Mouse (Mus musculus) midbrain, embryonic 12.5 days (tissue): ENCODE data around the gene Rgs14. TPM values are rescaled to one million over a fixed set of nuclear protein-coding genes. Genes with fewer than 3 reads are reported as not detected.

Experiments used
- ATAC-seq: fragments of 200-750 bp; cut with Nextera tagmentation; 2 replicates; pipeline ENCODE4 v1.8.0; 2017; ENCODE audit warnings: low read depth, moderate TSS enrichment, moderate library complexity; ENCODE audit not compliant: low FRiP score
- H3K27ac ChIP-seq: fragments of 300-500 bp; sonication (generic); replicated peaks from 2 replicates; pipeline ENCODE4 v1.5.1; 2016; ENCODE audit warnings: mild to moderate bottlenecking
- H3K27me3 ChIP-seq: fragments of 300-500 bp; sonication (generic); 2 replicates; pipeline ENCODE4 v1.6.1; 2016; ENCODE audit warnings: mild to moderate bottlenecking
- H3K36me3 ChIP-seq: fragments of 300-500 bp; sonication (generic); 2 replicates; pipeline ENCODE4 v1.6.1; 2016
- H3K4me1 ChIP-seq: fragments of 300-500 bp; sonication (generic); 2 replicates; pipeline ENCODE4 v1.6.1; 2016
- H3K4me2 ChIP-seq: fragments of 300-500 bp; sonication (generic); replicated peaks from 2 replicates; pipeline ENCODE4 v1.6.1; 2016; ENCODE audit warnings: mild to moderate bottlenecking, moderate library complexity
- H3K4me3 ChIP-seq: fragments of 300-500 bp; sonication (generic); 2 replicates; pipeline ENCODE4 v1.5.1; 2016; ENCODE audit warnings: mild to moderate bottlenecking
- H3K9ac ChIP-seq: fragments of 300-500 bp; sonication (generic); replicated peaks from 2 replicates; pipeline ENCODE4 v1.6.1; 2016; ENCODE audit warnings: mild to moderate bottlenecking, moderate library complexity
- H3K9me3 ChIP-seq: fragments of 300-500 bp; sonication (generic); 2 replicates; pipeline ENCODE4 v1.6.1; 2016; ENCODE audit warnings: mild to moderate bottlenecking
- WGBS: fragments of 180-500 bp; shearing (Covaris S2); methylation state at CpG from one replicate; pipeline ENCODE4 v1.1.7; 2016; 5-methylcytosine and 5-hydroxymethylcytosine counted together
- polyA plus RNA-seq: library from polyadenylated mRNA; unstranded; fragments of >200 nt; fragmentation: Nextera tagmentation; extraction: Ambion mirVana; gene quantifications from 2 replicates; pipeline ENCODE4 v1.2.1, GENCODE M21; 2016

Rgs14 gene
- polyA plus RNA-seq, 1 experiment from 2014 or later: 0.47 TPM

DNA sequence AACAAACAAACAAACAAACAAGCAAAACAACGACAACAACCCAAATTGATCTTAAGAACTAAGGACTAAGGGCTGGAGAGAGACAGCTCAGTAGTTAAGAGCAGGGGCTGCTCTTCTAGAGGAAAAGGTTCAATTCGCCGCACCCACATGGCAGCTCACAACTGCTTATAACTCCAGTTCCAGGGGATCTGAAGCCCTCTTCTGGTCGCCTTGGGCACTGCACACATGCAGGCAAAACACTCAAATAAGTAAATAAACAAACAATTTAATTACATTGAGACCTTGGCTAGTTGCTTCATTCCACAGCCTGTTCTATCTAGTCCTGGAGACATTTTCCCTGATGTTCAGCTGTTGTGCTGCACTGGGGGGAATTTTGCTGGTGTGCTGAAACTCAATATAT is 23.4 kb downstream of the Rgs14 start:
- no peak overlapping the region for H3K27ac ChIP-seq
- H3K9me3 ChIP-seq: peaks cover 3% of the 10 kb centered on the region; the same call in 1 of the 2 replicates
- WGBS: 72% methylated on average over 4 of the region's 4 CpGs
- no peak for ATAC-seq
- H3K27me3 ChIP-seq: peaks cover 2% of the 10 kb centered on the region; the same call in 1 of the 2 replicates
- H3K36me3 ChIP-seq: no peaks in the 10 kb centered on the region
- no peaks in the 10 kb centered on the region for H3K4me1 ChIP-seq
- H3K9ac ChIP-seq: no peak overlapping the region
- no peak overlapping the region for H3K4me3 ChIP-seq
- H3K4me2 ChIP-seq: no peak overlapping the region

- Histone ChIP-seq H3K27me3 (peaks cover 18% of the 10 kb centered on the region), H3K4me1 (no peaks in the 10 kb centered on the region), H3K9me3 (no peaks in the 10 kb centered on the region), H3K9ac (no peak within 1 kb of the TSS), H3K27ac (no peak within 1 kb of the TSS), H3K36me3 (no peaks in the 10 kb centered on the region), H3K4me3 (no peak within 1 kb of the TSS), H3K4me2 (no peak within 1 kb of the TSS)
- WGBS: 85% methylated on average over 1 of the region's 1 CpGs
- ATAC-seq: no peak
Observed at GRCm38 (mm10) chr13:55398088-55398487, 28.6 kb downstream of the Rgs14 start, which contains the start of gene Slc34a1. Gene Slc34a1 (plus strand): TSS chr13:55398187.

DNA sequence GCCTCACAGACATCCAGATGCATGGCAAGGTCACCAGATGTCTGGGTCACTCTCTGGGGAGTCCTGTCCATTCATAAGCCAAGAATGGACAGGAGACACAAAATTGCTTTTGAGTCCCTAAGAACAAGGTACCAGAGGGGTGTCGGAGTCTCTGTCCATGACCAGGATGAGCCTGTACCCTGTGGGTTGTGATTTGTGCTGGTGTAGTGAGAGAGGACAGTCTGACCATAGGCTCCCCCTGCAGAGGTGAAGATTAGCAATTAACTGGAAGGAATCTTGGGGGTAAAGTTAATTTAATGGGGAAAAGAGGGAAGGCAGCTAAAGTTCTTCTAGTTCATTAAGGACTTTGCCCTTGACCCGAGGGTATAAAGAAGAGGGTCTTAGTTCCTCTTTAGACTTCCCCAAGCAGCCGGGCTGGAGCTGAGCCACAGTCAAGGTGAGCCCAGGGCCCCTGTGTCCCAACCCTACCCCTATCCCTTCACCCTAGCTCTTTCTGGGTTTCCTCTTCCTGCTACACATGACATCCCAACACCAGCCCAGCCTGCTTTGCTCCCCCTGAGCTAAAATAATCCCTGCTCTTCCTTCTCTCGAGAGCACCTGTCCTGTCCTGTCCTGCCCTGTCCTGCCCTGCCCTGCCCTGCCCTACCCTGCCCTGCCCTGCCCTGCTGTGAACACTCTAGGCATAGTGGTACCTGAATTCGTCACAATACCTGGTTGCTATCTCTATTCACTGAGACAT is 29.9 kb downstream of the Rgs14 start:
- no peak overlapping the region for H3K4me3 ChIP-seq
- no peaks in the 10 kb centered on the region for H3K9me3 ChIP-seq
- ATAC-seq: no peak
- H3K9ac ChIP-seq: no peak overlapping the region
- 66% methylated on average over 5 of the region's 5 CpGs for WGBS
- H3K27me3 ChIP-seq: peaks cover 21% of the 10 kb centered on the region
- H3K36me3 ChIP-seq: no peaks in the 10 kb centered on the region
- no peak overlapping the region for H3K27ac ChIP-seq
- H3K4me1 ChIP-seq: peaks cover 5% of the 10 kb centered on the region; the same call in 1 of the 2 replicates
- H3K4me2 ChIP-seq: no peak overlapping the region

DNA sequence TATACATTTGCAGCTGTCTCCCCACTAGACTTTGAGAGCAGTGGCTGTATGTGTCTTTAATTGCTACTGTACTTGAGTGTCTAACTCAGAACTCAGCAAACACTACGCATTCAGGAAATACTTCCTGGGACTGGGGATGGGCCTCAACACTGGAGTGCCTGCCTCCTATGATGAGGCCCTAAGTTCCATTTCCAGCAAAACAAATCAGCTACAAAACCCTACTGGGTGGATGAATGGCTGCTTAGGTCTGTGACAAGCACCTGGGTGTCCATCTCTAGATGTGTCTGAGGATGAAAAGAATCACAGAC is 30.5 kb downstream of the Rgs14 start:
- H3K9me3 ChIP-seq: no peaks in the 10 kb centered on the region
- no peaks in the 10 kb centered on the region for H3K36me3 ChIP-seq
- WGBS: 86% methylated on average over 1 of the region's 1 CpGs
- H3K4me2 ChIP-seq: no peak overlapping the region
- H3K27ac ChIP-seq: no peak overlapping the region
- H3K4me1 ChIP-seq: peaks cover 5% of the 10 kb centered on the region; the same call in 1 of the 2 replicates
- ATAC-seq: no peak
- no peak overlapping the region for H3K4me3 ChIP-seq
- no peak overlapping the region for H3K9ac ChIP-seq
- H3K27me3 ChIP-seq: peaks cover 21% of the 10 kb centered on the region

GRCm38 (mm10) chr13:55403266-55403665 is 33.7 kb downstream of the Rgs14 start:
- no peaks in the 10 kb centered on the region for H3K9me3 ChIP-seq
- H3K4me1 ChIP-seq: peaks cover 14% of the 10 kb centered on the region
- no peak overlapping the region for H3K4me3 ChIP-seq
- no peak overlapping the region for H3K4me2 ChIP-seq
- 0 out of 2 replicates have a peak overlapping the region, but pooled peaks have one; percentile 7 for H3K27ac ChIP-seq
- no peak for ATAC-seq
- no peak overlapping the region for H3K9ac ChIP-seq
- 71% methylated on average over 7 of the region's 7 CpGs for WGBS
- peaks cover 27% of the 10 kb centered on the region for H3K27me3 ChIP-seq
- H3K36me3 ChIP-seq: no peaks in the 10 kb centered on the region

DNA sequence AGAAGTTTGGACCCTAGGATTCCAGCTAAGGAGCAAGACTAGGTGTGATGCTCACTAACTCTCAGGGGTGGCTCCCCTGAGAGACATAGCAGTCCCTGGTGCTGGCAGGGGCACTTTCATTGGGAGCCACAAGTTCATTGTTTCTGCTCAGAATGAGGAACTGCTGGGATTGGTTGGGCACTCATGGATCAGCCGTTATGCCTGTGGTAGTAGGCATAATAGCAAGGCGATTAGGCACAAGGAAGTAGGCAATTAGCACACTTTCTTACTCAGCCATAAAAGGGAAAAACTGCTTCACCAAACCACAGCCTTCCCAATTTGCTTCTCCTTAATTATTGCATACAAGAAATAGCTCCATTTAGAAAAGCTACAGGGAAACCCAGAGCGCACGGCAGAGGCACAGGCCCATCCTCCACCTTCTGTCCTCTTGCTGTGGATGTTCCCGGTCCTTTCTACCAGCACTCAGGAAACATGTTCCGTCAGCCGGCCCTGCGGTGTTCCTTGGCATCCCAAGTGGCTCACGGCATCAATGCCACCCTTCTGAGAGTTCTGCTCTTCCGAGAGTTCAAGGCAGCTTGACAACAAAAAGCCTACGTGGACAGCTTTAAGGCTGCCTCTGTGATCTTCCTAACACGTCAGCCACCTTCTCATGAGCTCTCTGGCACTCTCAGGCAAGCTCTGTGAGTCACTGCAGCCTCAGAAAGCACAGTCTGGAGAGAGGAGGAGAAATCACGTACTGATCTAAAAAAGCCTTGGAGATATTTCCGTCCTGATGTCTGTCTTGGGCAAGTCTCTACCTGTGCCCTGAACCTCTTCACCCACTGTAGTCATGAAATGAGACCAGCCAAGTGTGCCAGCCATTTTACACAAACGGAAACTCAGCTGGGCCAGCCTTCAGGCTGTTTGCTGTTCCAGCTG is 34.7 kb downstream of the Rgs14 start:
- WGBS: 77% methylated on average over 15 of the region's 15 CpGs
- no peak for ATAC-seq
- H3K4me1 ChIP-seq: peaks cover 14% of the 10 kb centered on the region

GRCm38 (mm10) chr13:55404853-55405782 is 35.6 kb downstream of the Rgs14 start:
- peaks cover 14% of the 10 kb centered on the region for H3K4me1 ChIP-seq
- H3K4me3 ChIP-seq: no peak overlapping the region
- peak overlapping the region; percentile 56 for H3K27ac ChIP-seq
- peak; percentile 85 for ATAC-seq
- H3K9ac ChIP-seq: no peak overlapping the region; the same call in 1 of the 2 replicates
- H3K9me3 ChIP-seq: no peaks in the 10 kb centered on the region
- H3K36me3 ChIP-seq: no peaks in the 10 kb centered on the region
- WGBS: 19% methylated on average over 11 of the region's 11 CpGs
- H3K4me2 ChIP-seq: peak overlapping the region; percentile 7; the same call in 1 of the 2 replicates
- H3K27me3 ChIP-seq: peaks cover 22% of the 10 kb centered on the region; the same call in 1 of the 2 replicates

More for the DNA sequence above, 34.7 kb downstream of the Rgs14 start:
- Histone ChIP-seq H3K9me3 (no peaks in the 10 kb centered on the region), H3K4me2 (no peak overlapping the region), H3K9ac (no peak overlapping the region), H3K4me3 (no peak overlapping the region), H3K27me3 (peaks cover 22% of the 10 kb centered on the region), H3K36me3 (no peaks in the 10 kb centered on the region), H3K27ac (peak overlapping the region; percentile 7; the same call in 1 of the 2 replicates)

GRCm38 (mm10) chr13:55405783-55406390 is 36.4 kb downstream of the Rgs14 start:
- Histone ChIP-seq H3K27me3 (peaks cover 22% of the 10 kb centered on the region; the same call in 1 of the 2 replicates), H3K27ac (peak overlapping the region; percentile 56), H3K4me2 (peak overlapping the region; percentile 7; the same call in 1 of the 2 replicates), H3K4me3 (no peak overlapping the region), H3K4me1 (peaks cover 14% of the 10 kb centered on the region), H3K9ac (no peak overlapping the region; the same call in 1 of the 2 replicates), H3K36me3 (no peaks in the 10 kb centered on the region), H3K9me3 (no peaks in the 10 kb centered on the region)
- ATAC-seq: peak; percentile 38; the same call in 1 of the 2 replicates
- 53% methylated on average over 13 of the region's 13 CpGs for WGBS

DNA sequence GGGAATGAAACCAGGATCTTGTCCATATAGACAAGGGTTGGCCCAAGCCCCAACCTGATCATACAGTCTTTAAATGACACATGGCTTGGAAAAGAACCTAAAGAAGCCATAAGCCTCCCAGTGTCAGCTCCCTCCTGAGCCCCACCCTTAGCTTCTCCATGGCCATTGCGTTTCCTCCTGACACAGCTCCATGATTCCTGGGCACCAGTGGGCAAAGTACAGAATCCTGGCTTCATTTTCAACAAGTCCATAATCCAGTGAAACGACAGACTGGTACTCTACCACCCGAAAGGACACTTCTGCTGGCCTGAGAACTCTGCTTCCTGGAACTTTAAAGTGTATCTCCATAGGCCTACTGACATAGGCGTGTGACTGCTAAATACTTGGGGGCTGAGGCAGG is 37.8 kb downstream of the Rgs14 start:
- Histone ChIP-seq H3K9me3 (no peaks in the 10 kb centered on the region), H3K4me2 (no peak overlapping the region), H3K4me1 (peaks cover 14% of the 10 kb centered on the region), H3K27ac (no peak overlapping the region), H3K27me3 (peaks cover 20% of the 10 kb centered on the region; the same call in 1 of the 2 replicates), H3K9ac (no peak overlapping the region), H3K4me3 (no peak overlapping the region), H3K36me3 (no peaks in the 10 kb centered on the region)
- no peak for ATAC-seq
- WGBS: 90% methylated on average over 4 of the region's 4 CpGs

- no peak for ATAC-seq
- 88% methylated on average over 19 of the region's 19 CpGs for WGBS
Observed at GRCm38 (mm10) chr13:55408546-55409120, 39.1 kb downstream of the Rgs14 start.

More at GRCm38 (mm10) chr13:55408546-55409120, 39.1 kb downstream of the Rgs14 start:
- Histone ChIP-seq H3K36me3 (no peaks in the 10 kb centered on the region), H3K4me1 (peaks cover 13% of the 10 kb centered on the region), H3K4me3 (no peak overlapping the region), H3K9me3 (no peaks in the 10 kb centered on the region), H3K27me3 (peaks cover 20% of the 10 kb centered on the region), H3K27ac (no peak overlapping the region), H3K4me2 (no peak overlapping the region), H3K9ac (no peak overlapping the region)
